Mouse (Mus musculus) induced T-regulatory cell, adult 2 months (primary cell): ENCODE measurements at regions not wholly inside any gene's neighbourhood (a gene's known extent, or its start where the extent isn't known, plus 50 kb on each side); places are given as distances from the start of the nearest gene placed in this dataset.

Experiments
- DNase-seq: peaks from one replicate; pipeline ENCODE4 v3.0.0-alpha.2; 2012; ENCODE audit warnings: low read depth

- DNase-seq, result no peak
Observed at GRCm38 (mm10) chr1:89288921-89289320, 165.7 kb upstream of the Agap1 start.

- no peak for DNase-seq
Observed at GRCm38 (mm10) chr1:89296691-89297090, 157.9 kb upstream of the Agap1 start.

- DNase-seq, result no peak
Observed at GRCm38 (mm10) chr1:89297766-89298165, 156.8 kb upstream of the Agap1 start.

- DNase-seq, result no peak
Observed at GRCm38 (mm10) chr1:89301151-89301550, 153.5 kb upstream of the Agap1 start.

GRCm38 (mm10) chr1:89302368-89302951 lies 152.1 kb upstream of the Agap1 start:
- peak; percentile 6 for DNase-seq

- no peak for DNase-seq
Observed at GRCm38 (mm10) chr1:89305171-89305570, 149.4 kb upstream of the Agap1 start.

GRCm38 (mm10) chr1:89308788-89309187 lies 145.8 kb upstream of the Agap1 start:
- DNase-seq, result no peak

GRCm38 (mm10) chr1:89313064-89313463 lies 141.5 kb upstream of the Agap1 start:
- no peak for DNase-seq

- no peak for DNase-seq
Observed at GRCm38 (mm10) chr1:89317897-89318296, 136.7 kb upstream of the Agap1 start.

GRCm38 (mm10) chr1:89318663-89319062 lies 135.9 kb upstream of the Agap1 start:
- DNase-seq, result no peak

GRCm38 (mm10) chr1:89322621-89323020 lies 132.0 kb upstream of the Agap1 start:
- no peak for DNase-seq

- DNase-seq, result peak; percentile 33
Observed at GRCm38 (mm10) chr1:89323091-89323490, 131.5 kb upstream of the Agap1 start.

- no peak for DNase-seq
Observed at GRCm38 (mm10) chr1:89331352-89331751, 123.3 kb upstream of the Agap1 start.

- DNase-seq, result no peak
Observed at GRCm38 (mm10) chr1:89332676-89333075, 121.9 kb upstream of the Agap1 start.

- no peak for DNase-seq
Observed at GRCm38 (mm10) chr1:89337861-89338260, 116.7 kb upstream of the Agap1 start.

- DNase-seq, result peak; percentile 16
Observed at GRCm38 (mm10) chr1:89342794-89343193, 111.8 kb upstream of the Agap1 start.

- DNase-seq, result peak; percentile 5
Observed at GRCm38 (mm10) chr1:89344546-89344945, 110.1 kb upstream of the Agap1 start.

GRCm38 (mm10) chr1:89347341-89347740 lies 107.3 kb upstream of the Agap1 start:
- DNase-seq, result no peak

- no peak for DNase-seq
Observed at GRCm38 (mm10) chr1:89352936-89353335, 101.7 kb upstream of the Agap1 start.

GRCm38 (mm10) chr1:89359257-89359656 lies 95.3 kb upstream of the Agap1 start:
- no peak for DNase-seq

- DNase-seq, result no peak
Observed at GRCm38 (mm10) chr1:89364547-89365305, 89.9 kb upstream of the Agap1 start.

- DNase-seq, result no peak
Observed at GRCm38 (mm10) chr1:89366891-89367290, 87.7 kb upstream of the Agap1 start.

- no peak for DNase-seq
Observed at GRCm38 (mm10) chr1:89373806-89374205, 80.8 kb upstream of the Agap1 start.

GRCm38 (mm10) chr1:89374271-89374670 lies 80.3 kb upstream of the Agap1 start:
- DNase-seq, result no peak
